Mouse (Mus musculus): ENCODE data around the gene Nadk2. TPM values are rescaled to one million over a fixed set of nuclear protein-coding genes. Genes with fewer than 3 reads are reported as not detected.

Gene Nadk2
- 13.3 and 13.7 TPM in 2 replicates for polyA plus RNA-seq (2015; fragmentation: Nextera tagmentation; extraction: Ambion mirVana)

GRCm38 (mm10) chr15:9070912-9071555 is at the start of gene Nadk2:
Gene Nadk2 (plus strand): TSS chr15:9071260.
- Histone ChIP-seq H3K36me3 (ENCODE audit: control insufficient read depth, insufficient read depth, low read length) (no peaks in the 10 kb centered on the region), H3K9ac (ENCODE audit: low read length) (peak within 1 kb of the TSS; percentile 86), H3K4me2 (replicated peaks; ENCODE audit: low read depth) (peak within 1 kb of the TSS; percentile 86), H3K4me3 (ENCODE audit: low read depth, low read length) (peak within 1 kb of the TSS; percentile 93), H3K27me3 (ENCODE audit: control insufficient read depth, insufficient read depth, low read length) (no peaks in the 10 kb centered on the region), H3K9me3 (ENCODE audit: control insufficient read depth, low read length) (no peaks in the 10 kb centered on the region), H3K4me1 (replicated peaks; ENCODE audit: control insufficient read depth, insufficient read depth) (peaks cover 10% of the 10 kb centered on the region; the same call in 1 of the 2 replicates), H3K27ac (replicated peaks) (peak within 1 kb of the TSS; percentile 93)
- DNase-seq (ENCODE audit: low spot score) (peak; percentile 98), ATAC-seq (ENCODE audit: low FRiP score, low TSS enrichment) (peak; percentile 99)
- WGBS = under 1% methylated on average over 22 of the region's 54 CpGs
- no peak for TF ChIP-seq EP300 (optimal IDR thresholded peaks at IDR 0.05)
- no peak for TF ChIP-seq CTCF (IDR thresholded peaks at IDR 0.05; ENCODE audit: low read depth)

DNA sequence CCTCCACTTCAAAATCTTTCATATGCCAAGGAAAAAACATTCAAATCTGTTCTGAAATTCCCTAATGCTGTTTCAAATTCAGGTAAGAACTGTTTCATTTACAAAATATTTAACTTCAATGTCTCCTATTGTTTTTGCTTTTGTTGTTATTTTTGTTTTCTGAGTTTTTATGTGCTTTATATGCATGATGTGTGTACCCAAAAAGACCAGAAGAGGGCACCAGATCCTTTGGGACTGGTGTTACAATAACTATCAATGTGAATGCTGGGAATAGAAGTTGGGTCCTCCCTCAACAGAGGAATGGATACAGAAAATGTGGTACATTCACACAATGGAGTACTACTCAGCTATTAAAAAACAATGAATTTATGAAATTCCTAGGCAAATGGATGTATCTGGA is 15.4 kb upstream of the Nadk2 start:
- H3K4me1 ChIP-seq (replicated peaks; ENCODE audit: control insufficient read depth, insufficient read depth) = no peaks in the 10 kb centered on the region
- DNase-seq (ENCODE audit: low spot score) (no peak), ATAC-seq (ENCODE audit: low FRiP score, low TSS enrichment) (no peak)
- no peaks in the 10 kb centered on the region for H3K36me3 ChIP-seq (ENCODE audit: control insufficient read depth, insufficient read depth, low read length)
- H3K4me3 ChIP-seq (ENCODE audit: low read depth, low read length) = no peak overlapping the region
- no peaks in the 10 kb centered on the region for H3K27me3 ChIP-seq (ENCODE audit: control insufficient read depth, insufficient read depth, low read length)
- TF ChIP-seq EP300 (optimal IDR thresholded peaks at IDR 0.05) (no peak), CTCF (IDR thresholded peaks at IDR 0.05; ENCODE audit: low read depth) (peak; percentile 46)
- no peak overlapping the region for H3K9ac ChIP-seq (ENCODE audit: low read length)
- H3K27ac ChIP-seq (replicated peaks) = no peak overlapping the region
- no peaks in the 10 kb centered on the region for H3K9me3 ChIP-seq (ENCODE audit: control insufficient read depth, low read length)
- H3K4me2 ChIP-seq (replicated peaks; ENCODE audit: low read depth) = no peak overlapping the region

GRCm38 (mm10) chr15:9059856-9060255 is 11.2 kb upstream of the Nadk2 start:
- TF ChIP-seq EP300 (optimal IDR thresholded peaks at IDR 0.05) = no peak
- peak; percentile 36 for TF ChIP-seq CTCF (IDR thresholded peaks at IDR 0.05; ENCODE audit: low read depth)
- Histone ChIP-seq H3K36me3 (ENCODE audit: control insufficient read depth, insufficient read depth, low read length) (no peaks in the 10 kb centered on the region), H3K27me3 (ENCODE audit: control insufficient read depth, insufficient read depth, low read length) (no peaks in the 10 kb centered on the region), H3K9ac (ENCODE audit: low read length) (no peak overlapping the region), H3K9me3 (ENCODE audit: control insufficient read depth, low read length) (no peaks in the 10 kb centered on the region), H3K4me3 (ENCODE audit: low read depth, low read length) (no peak overlapping the region), H3K4me1 (replicated peaks; ENCODE audit: control insufficient read depth, insufficient read depth) (no peaks in the 10 kb centered on the region), H3K27ac (replicated peaks) (no peak overlapping the region), H3K4me2 (replicated peaks; ENCODE audit: low read depth) (no peak overlapping the region)
- ATAC-seq (ENCODE audit: low FRiP score, low TSS enrichment) = no peak
- no peak for DNase-seq (ENCODE audit: low spot score)
- 85% methylated on average over 2 of the region's 2 CpGs for WGBS

GRCm38 (mm10) chr15:9061150-9061882 is 9.7 kb upstream of the Nadk2 start:
- ATAC-seq (ENCODE audit: low FRiP score, low TSS enrichment) = no peak
- H3K4me1 ChIP-seq (replicated peaks; ENCODE audit: control insufficient read depth, insufficient read depth) = no peaks in the 10 kb centered on the region
- H3K9ac ChIP-seq (ENCODE audit: low read length) = no peak overlapping the region
- DNase-seq (ENCODE audit: low spot score) = no peak
- 66% methylated on average over 7 of the region's 7 CpGs for WGBS
- no peak overlapping the region for H3K27ac ChIP-seq (replicated peaks)
- TF ChIP-seq CTCF (IDR thresholded peaks at IDR 0.05; ENCODE audit: low read depth) = no peak
- TF ChIP-seq EP300 (optimal IDR thresholded peaks at IDR 0.05) = no peak
- H3K4me2 ChIP-seq (replicated peaks; ENCODE audit: low read depth) = no peak overlapping the region
- H3K9me3 ChIP-seq (ENCODE audit: control insufficient read depth, low read length) = no peaks in the 10 kb centered on the region
- no peaks in the 10 kb centered on the region for H3K27me3 ChIP-seq (ENCODE audit: control insufficient read depth, insufficient read depth, low read length)
- no peaks in the 10 kb centered on the region for H3K36me3 ChIP-seq (ENCODE audit: control insufficient read depth, insufficient read depth, low read length)
- no peak overlapping the region for H3K4me3 ChIP-seq (ENCODE audit: low read depth, low read length)

DNA sequence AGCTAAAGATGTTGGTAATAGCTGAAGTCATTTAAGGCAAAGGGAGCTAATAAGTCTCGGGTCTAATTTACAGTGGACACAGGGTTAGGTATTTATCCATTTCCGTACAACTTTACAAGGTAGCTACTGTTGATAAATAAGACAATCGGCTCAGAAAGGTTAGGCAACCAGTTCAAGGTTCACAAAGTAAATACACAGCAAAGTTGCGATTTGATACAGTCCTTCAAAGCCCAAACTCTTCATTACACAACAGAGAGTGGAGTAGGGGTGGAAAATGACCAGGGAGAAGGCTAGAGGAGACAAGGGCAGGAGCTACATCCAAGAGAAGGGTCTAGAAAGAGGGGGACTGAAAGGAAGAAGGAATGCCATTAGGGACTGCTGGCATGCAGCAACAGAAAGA is 2.2 kb upstream of the Nadk2 start:
- Histone ChIP-seq H3K36me3 (ENCODE audit: control insufficient read depth, insufficient read depth, low read length) (no peaks in the 10 kb centered on the region), H3K4me3 (ENCODE audit: low read depth, low read length) (no peak overlapping the region), H3K27me3 (ENCODE audit: control insufficient read depth, insufficient read depth, low read length) (no peaks in the 10 kb centered on the region), H3K9me3 (ENCODE audit: control insufficient read depth, low read length) (no peaks in the 10 kb centered on the region), H3K4me1 (replicated peaks; ENCODE audit: control insufficient read depth, insufficient read depth) (0 out of 2 replicates have a peak, but pooled peaks cover 6% of the 10 kb centered on the region), H3K4me2 (replicated peaks; ENCODE audit: low read depth) (no peak overlapping the region), H3K9ac (ENCODE audit: low read length) (no peak overlapping the region), H3K27ac (replicated peaks) (no peak overlapping the region)
- TF ChIP-seq EP300 (optimal IDR thresholded peaks at IDR 0.05) = no peak
- no peak for TF ChIP-seq CTCF (IDR thresholded peaks at IDR 0.05; ENCODE audit: low read depth)
- no peak for ATAC-seq (ENCODE audit: low FRiP score, low TSS enrichment)
- 56% methylated on average over 4 of the region's 4 CpGs for WGBS
- no peak for DNase-seq (ENCODE audit: low spot score)

GRCm38 (mm10) chr15:9070353-9070752 is 707 bp upstream of the Nadk2 start:
- H3K9ac ChIP-seq (ENCODE audit: low read length) = peak overlapping the region; percentile 65
- ATAC-seq (ENCODE audit: low FRiP score, low TSS enrichment) = no peak
- H3K4me2 ChIP-seq (replicated peaks; ENCODE audit: low read depth) = peak overlapping the region; percentile 72
- H3K9me3 ChIP-seq (ENCODE audit: control insufficient read depth, low read length) = no peaks in the 10 kb centered on the region
- 3% methylated on average over 3 of the region's 3 CpGs for WGBS
- no peaks in the 10 kb centered on the region for H3K27me3 ChIP-seq (ENCODE audit: control insufficient read depth, insufficient read depth, low read length)
- TF ChIP-seq CTCF (IDR thresholded peaks at IDR 0.05; ENCODE audit: low read depth) = no peak
- TF ChIP-seq EP300 (optimal IDR thresholded peaks at IDR 0.05) = no peak
- peak overlapping the region; percentile 79 for H3K27ac ChIP-seq (replicated peaks)
- peak overlapping the region; percentile 93 for H3K4me3 ChIP-seq (ENCODE audit: low read depth, low read length)
- H3K36me3 ChIP-seq (ENCODE audit: control insufficient read depth, insufficient read depth, low read length) = no peaks in the 10 kb centered on the region
- 0 out of 2 replicates have a peak, but pooled peaks cover 10% of the 10 kb centered on the region for H3K4me1 ChIP-seq (replicated peaks; ENCODE audit: control insufficient read depth, insufficient read depth)
- DNase-seq (ENCODE audit: low spot score) = no peak
